Mouse (Mus musculus): ENCODE measurements around the gene Tvp23a. TPM values are rescaled to one million over a fixed set of nuclear protein-coding genes. Genes with fewer than 3 reads are reported as not detected.

The Tvp23a gene
- polyA plus RNA-seq, 1 experiment = 2.6 TPM

DNA sequence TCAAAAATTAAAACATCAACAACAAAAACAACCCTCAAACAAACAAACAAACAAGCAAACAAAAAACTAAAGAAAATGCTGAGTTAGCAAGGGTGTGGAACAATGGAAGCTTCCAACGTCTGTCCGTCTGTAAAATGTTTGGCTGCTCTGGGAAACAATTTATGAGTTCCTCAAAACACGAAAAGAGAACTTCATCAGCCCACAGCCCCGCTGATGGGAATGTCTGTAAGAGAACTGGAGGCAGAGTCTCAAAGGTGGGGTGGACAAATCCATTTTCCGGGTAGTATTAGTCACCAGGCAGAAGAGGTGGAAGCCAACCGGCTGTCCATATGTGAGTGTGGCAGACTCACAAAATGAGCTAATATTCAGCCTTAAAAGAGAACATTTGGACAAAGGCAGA is 5.8 kb downstream of the Tvp23a start:
- no peaks in the 10 kb centered on the region for H3K36me3 ChIP-seq (ENCODE audit: control insufficient read depth, insufficient read depth)
- no peak overlapping the region for H3K4me3 ChIP-seq
- TF ChIP-seq TCF3 (IDR thresholded peaks at IDR 0.05; ENCODE audit: insufficient read length, low read depth) = no peak
- no peak for TF ChIP-seq POLR2AphosphoS2 (IDR thresholded peaks at IDR 0.05; ENCODE audit: insufficient read length, low read depth)
- no peak for TF ChIP-seq REST (IDR thresholded peaks at IDR 0.05; ENCODE audit: insufficient read depth, insufficient read length)
- no peak for TF ChIP-seq SRF (IDR thresholded peaks at IDR 0.05; ENCODE audit: control insufficient read depth, insufficient read length, low read depth)
- no peak for TF ChIP-seq USF1 (IDR thresholded peaks at IDR 0.05; ENCODE audit: low read depth)
- TF ChIP-seq MYOG (IDR thresholded peaks at IDR 0.05; ENCODE audit: control insufficient read depth in 1 of 3, insufficient read depth in 1 of 3, insufficient read length in 2 of 3, low read depth in 2 of 3) = no peak
- no peak for TF ChIP-seq MAX (IDR thresholded peaks at IDR 0.05; ENCODE audit: low read depth)
- TF ChIP-seq E2F4 (IDR thresholded peaks at IDR 0.05; ENCODE audit: insufficient read depth) = no peak
- TF ChIP-seq CEBPB (IDR thresholded peaks at IDR 0.05; ENCODE audit: insufficient read depth, poor library complexity, severe bottlenecking) = no peak
- no peak for TF ChIP-seq POLR2A (IDR thresholded peaks at IDR 0.05; ENCODE audit: insufficient read length, low read depth)
- TF ChIP-seq MYOD1 (IDR thresholded peaks at IDR 0.05; ENCODE audit: control insufficient read depth in 1 of 3, insufficient read length in 2 of 3, low read depth in 2 of 3) = no peak
- no peak for TF ChIP-seq TCF12 (IDR thresholded peaks at IDR 0.05; ENCODE audit: insufficient read depth, poor library complexity, severe bottlenecking)
- H3ac ChIP-seq (ENCODE audit: control insufficient read depth, insufficient read length) = no peak overlapping the region
- H3K79me2 ChIP-seq (ENCODE audit: control insufficient read depth, insufficient read depth) = no peaks in the 10 kb centered on the region
- no peaks in the 10 kb centered on the region for H3K27me3 ChIP-seq (ENCODE audit: control insufficient read depth, insufficient read depth, insufficient read length)
- no peak overlapping the region for H3K4me2 ChIP-seq (ENCODE audit: low read depth)

DNA sequence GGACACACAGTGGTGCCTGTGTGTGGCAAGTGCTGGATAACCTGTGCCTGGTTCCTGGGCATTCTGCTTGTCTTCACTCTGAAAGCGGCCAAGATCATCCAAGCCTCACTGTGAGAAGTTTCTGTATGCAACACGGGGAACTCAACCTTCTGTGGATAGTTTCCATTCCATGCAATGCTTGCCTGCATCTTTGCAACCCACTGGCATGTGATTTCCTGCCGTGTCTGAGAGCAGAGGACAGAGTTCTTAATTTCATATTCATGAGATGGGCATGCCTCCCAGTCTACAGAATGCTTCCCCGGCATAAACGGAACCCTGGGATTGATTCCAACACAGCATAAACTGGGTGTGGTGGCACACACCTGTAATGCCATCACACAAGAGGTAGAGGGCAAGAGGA is 9.1 kb downstream of the Tvp23a start:
- no peak overlapping the region for H3ac ChIP-seq (ENCODE audit: control insufficient read depth, insufficient read length)
- TF ChIP-seq TCF12 (IDR thresholded peaks at IDR 0.05; ENCODE audit: insufficient read depth, poor library complexity, severe bottlenecking) (no peak), MYOD1 (IDR thresholded peaks at IDR 0.05; ENCODE audit: control insufficient read depth in 1 of 3, insufficient read length in 2 of 3, low read depth in 2 of 3) (no peak), TCF3 (IDR thresholded peaks at IDR 0.05; ENCODE audit: insufficient read length, low read depth) (no peak), POLR2AphosphoS2 (IDR thresholded peaks at IDR 0.05; ENCODE audit: insufficient read length, low read depth) (no peak), CEBPB (IDR thresholded peaks at IDR 0.05; ENCODE audit: insufficient read depth, poor library complexity, severe bottlenecking) (no peak), MYOG (IDR thresholded peaks at IDR 0.05; ENCODE audit: control insufficient read depth in 1 of 3, insufficient read depth in 1 of 3, insufficient read length in 2 of 3, low read depth in 2 of 3) (no peak), SRF (IDR thresholded peaks at IDR 0.05; ENCODE audit: control insufficient read depth, insufficient read length, low read depth) (no peak), MAX (IDR thresholded peaks at IDR 0.05; ENCODE audit: low read depth) (no peak), E2F4 (IDR thresholded peaks at IDR 0.05; ENCODE audit: insufficient read depth) (no peak), POLR2A (IDR thresholded peaks at IDR 0.05; ENCODE audit: insufficient read length, low read depth) (no peak), USF1 (IDR thresholded peaks at IDR 0.05; ENCODE audit: low read depth) (no peak), REST (IDR thresholded peaks at IDR 0.05; ENCODE audit: insufficient read depth, insufficient read length) (no peak)
- H3K27me3 ChIP-seq (ENCODE audit: control insufficient read depth, insufficient read depth, insufficient read length) = no peaks in the 10 kb centered on the region
- no peak overlapping the region for H3K4me2 ChIP-seq (ENCODE audit: low read depth)
- H3K79me2 ChIP-seq (ENCODE audit: control insufficient read depth, insufficient read depth) = no peaks in the 10 kb centered on the region
- no peak overlapping the region for H3K4me3 ChIP-seq
- H3K36me3 ChIP-seq (ENCODE audit: control insufficient read depth, insufficient read depth) = no peaks in the 10 kb centered on the region

DNA sequence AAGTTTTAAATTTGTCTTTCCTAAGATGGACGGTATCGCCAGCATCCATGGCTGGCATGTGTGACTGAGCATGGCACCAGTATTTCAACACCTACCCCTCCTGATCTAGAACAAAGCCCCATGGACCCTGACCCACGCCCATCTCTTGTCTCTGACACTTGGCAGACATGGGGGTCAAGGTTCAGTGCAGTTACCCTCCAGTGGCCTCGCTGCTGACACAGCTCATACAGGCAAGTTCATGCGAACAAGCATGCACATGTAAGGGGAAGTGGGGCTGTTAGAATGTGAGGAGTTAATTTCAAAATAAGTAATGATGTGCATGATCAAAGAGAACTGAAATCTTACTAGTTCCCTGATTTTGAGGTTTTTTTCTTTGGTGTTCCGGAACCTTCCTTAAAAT is 11.0 kb downstream of the Tvp23a start:
- TF ChIP-seq E2F4 (IDR thresholded peaks at IDR 0.05; ENCODE audit: insufficient read depth) (no peak), MYOD1 (IDR thresholded peaks at IDR 0.05; ENCODE audit: control insufficient read depth in 1 of 3, insufficient read length in 2 of 3, low read depth in 2 of 3) (no peak), MAX (IDR thresholded peaks at IDR 0.05; ENCODE audit: low read depth) (no peak), TCF3 (IDR thresholded peaks at IDR 0.05; ENCODE audit: insufficient read length, low read depth) (no peak), MYOG (IDR thresholded peaks at IDR 0.05; ENCODE audit: control insufficient read depth in 1 of 3, insufficient read depth in 1 of 3, insufficient read length in 2 of 3, low read depth in 2 of 3) (no peak), USF1 (IDR thresholded peaks at IDR 0.05; ENCODE audit: low read depth) (no peak), POLR2A (IDR thresholded peaks at IDR 0.05; ENCODE audit: insufficient read length, low read depth) (no peak), POLR2AphosphoS2 (IDR thresholded peaks at IDR 0.05; ENCODE audit: insufficient read length, low read depth) (no peak), CEBPB (IDR thresholded peaks at IDR 0.05; ENCODE audit: insufficient read depth, poor library complexity, severe bottlenecking) (no peak), REST (IDR thresholded peaks at IDR 0.05; ENCODE audit: insufficient read depth, insufficient read length) (no peak), TCF12 (IDR thresholded peaks at IDR 0.05; ENCODE audit: insufficient read depth, poor library complexity, severe bottlenecking) (no peak), SRF (IDR thresholded peaks at IDR 0.05; ENCODE audit: control insufficient read depth, insufficient read length, low read depth) (no peak)
- no peaks in the 10 kb centered on the region for H3K79me2 ChIP-seq (ENCODE audit: control insufficient read depth, insufficient read depth)
- no peak overlapping the region for H3K4me3 ChIP-seq
- no peaks in the 10 kb centered on the region for H3K27me3 ChIP-seq (ENCODE audit: control insufficient read depth, insufficient read depth, insufficient read length)
- no peak overlapping the region for H3K4me2 ChIP-seq (ENCODE audit: low read depth)
- H3ac ChIP-seq (ENCODE audit: control insufficient read depth, insufficient read length) = no peak overlapping the region
- no peaks in the 10 kb centered on the region for H3K36me3 ChIP-seq (ENCODE audit: control insufficient read depth, insufficient read depth)

DNA sequence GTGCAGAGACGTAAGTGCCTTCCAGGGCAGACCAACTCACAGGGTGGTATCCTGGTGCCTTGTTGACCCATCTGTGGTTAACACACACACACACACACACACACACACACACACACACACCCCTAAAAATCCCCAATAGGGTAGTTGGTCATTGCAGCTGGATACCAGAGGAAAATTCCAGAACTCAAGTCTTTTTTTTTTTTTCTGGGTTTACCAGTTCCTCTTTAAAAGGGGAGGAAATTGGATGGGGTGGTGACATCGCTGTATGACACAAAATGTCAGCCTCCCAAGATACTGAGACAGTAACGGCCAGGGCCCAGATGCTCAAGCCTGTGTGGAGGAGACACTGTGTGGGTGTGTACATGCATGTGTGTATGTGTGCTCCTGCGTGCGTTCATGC is 13.8 kb downstream of the Tvp23a start:
- Histone ChIP-seq H3K27me3 (ENCODE audit: control insufficient read depth, insufficient read depth, insufficient read length) (no peaks in the 10 kb centered on the region), H3K4me2 (ENCODE audit: low read depth) (no peak overlapping the region), H3K36me3 (ENCODE audit: control insufficient read depth, insufficient read depth) (no peaks in the 10 kb centered on the region), H3ac (ENCODE audit: control insufficient read depth, insufficient read length) (no peak overlapping the region), H3K79me2 (ENCODE audit: control insufficient read depth, insufficient read depth) (no peaks in the 10 kb centered on the region), H3K4me3 (no peak overlapping the region)
- TF ChIP-seq USF1 (IDR thresholded peaks at IDR 0.05; ENCODE audit: low read depth) (no peak), TCF3 (IDR thresholded peaks at IDR 0.05; ENCODE audit: insufficient read length, low read depth) (no peak), POLR2AphosphoS2 (IDR thresholded peaks at IDR 0.05; ENCODE audit: insufficient read length, low read depth) (no peak), MYOG (IDR thresholded peaks at IDR 0.05; ENCODE audit: control insufficient read depth in 1 of 3, insufficient read depth in 1 of 3, insufficient read length in 2 of 3, low read depth in 2 of 3) (no peak), MAX (IDR thresholded peaks at IDR 0.05; ENCODE audit: low read depth) (no peak), POLR2A (IDR thresholded peaks at IDR 0.05; ENCODE audit: insufficient read length, low read depth) (no peak), E2F4 (IDR thresholded peaks at IDR 0.05; ENCODE audit: insufficient read depth) (no peak), MYOD1 (IDR thresholded peaks at IDR 0.05; ENCODE audit: control insufficient read depth in 1 of 3, insufficient read length in 2 of 3, low read depth in 2 of 3) (no peak), TCF12 (IDR thresholded peaks at IDR 0.05; ENCODE audit: insufficient read depth, poor library complexity, severe bottlenecking) (no peak), REST (IDR thresholded peaks at IDR 0.05; ENCODE audit: insufficient read depth, insufficient read length) (no peak), CEBPB (IDR thresholded peaks at IDR 0.05; ENCODE audit: insufficient read depth, poor library complexity, severe bottlenecking) (no peak), SRF (IDR thresholded peaks at IDR 0.05; ENCODE audit: control insufficient read depth, insufficient read length, low read depth) (no peak)

Measured in myocyte (in vitro differentiated cells).